Mouse (Mus musculus): ENCODE measurements at regions not wholly inside any gene's neighbourhood (a gene's known extent, or its start where the extent isn't known, plus 50 kb on each side); places are given as distances from the start of the nearest gene placed in this dataset.

- no peaks in the 10 kb centered on the region for H3K4me1 ChIP-seq
- no peaks in the 10 kb centered on the region for H3K9me3 ChIP-seq
- 85% methylated on average over 13 of the region's 13 CpGs for WGBS
- no peak overlapping the region for H3K9ac ChIP-seq
- H3K27ac ChIP-seq: no peak overlapping the region
- no peak overlapping the region for H3K4me3 ChIP-seq
- H3K36me3 ChIP-seq: no peaks in the 10 kb centered on the region
- no peak for ATAC-seq (ENCODE audit: insufficient number of reproducible peaks, low FRiP score, low TSS enrichment, low read depth)
- H3K4me2 ChIP-seq: no peak overlapping the region
- no peaks in the 10 kb centered on the region for H3K27me3 ChIP-seq
Measured at GRCm38 (mm10) chr17:63757896-63758695, 104.8 kb upstream of the Fer start.

DNA sequence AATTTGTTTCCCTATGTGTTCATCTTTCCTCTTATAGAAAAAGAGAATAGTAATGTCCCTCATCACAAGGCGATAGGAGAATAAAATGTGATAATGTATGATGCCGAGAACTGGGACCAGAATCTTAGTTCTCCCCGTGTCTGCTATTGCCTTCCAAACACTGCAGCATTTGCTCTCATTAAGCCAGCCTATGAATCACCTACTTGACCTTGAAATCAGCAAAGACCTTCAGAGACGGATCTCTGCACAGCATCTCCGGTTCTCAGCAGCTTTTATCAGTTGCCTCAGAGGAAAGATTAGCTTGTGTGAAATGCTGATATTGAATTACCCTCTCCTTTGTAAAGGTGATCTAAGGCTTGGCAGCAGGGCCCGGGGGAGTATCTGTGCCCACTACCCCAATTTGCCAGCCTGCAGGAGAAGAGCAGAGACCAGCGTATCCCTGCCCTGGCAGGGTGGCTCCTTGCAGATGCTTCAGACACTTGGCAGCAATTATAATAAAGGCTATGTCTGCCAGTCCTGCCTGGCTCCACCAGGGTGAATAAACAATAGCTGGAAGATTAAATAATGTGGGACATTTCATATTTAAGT, 104.0 kb upstream of the Fer start:
- Histone ChIP-seq H3K4me2 (no peak overlapping the region), H3K27ac (no peak overlapping the region), H3K4me3 (no peak overlapping the region), H3K27me3 (no peaks in the 10 kb centered on the region), H3K4me1 (no peaks in the 10 kb centered on the region), H3K9me3 (no peaks in the 10 kb centered on the region), H3K9ac (no peak overlapping the region), H3K36me3 (no peaks in the 10 kb centered on the region)
- WGBS: 81% methylated on average over 7 of the region's 7 CpGs
- no peak for ATAC-seq (ENCODE audit: insufficient number of reproducible peaks, low FRiP score, low TSS enrichment, low read depth)

- no peak overlapping the region for H3K4me2 ChIP-seq
- no peaks in the 10 kb centered on the region for H3K27me3 ChIP-seq
- no peaks in the 10 kb centered on the region for H3K9me3 ChIP-seq
- 93% methylated on average over 5 of the region's 5 CpGs for WGBS
- no peaks in the 10 kb centered on the region for H3K4me1 ChIP-seq
- H3K36me3 ChIP-seq: no peaks in the 10 kb centered on the region
- H3K27ac ChIP-seq: no peak overlapping the region
- no peak for ATAC-seq (ENCODE audit: insufficient number of reproducible peaks, low FRiP score, low TSS enrichment, low read depth)
- H3K9ac ChIP-seq: no peak overlapping the region
- no peak overlapping the region for H3K4me3 ChIP-seq
Measured at GRCm38 (mm10) chr17:63761058-63761457, 101.8 kb upstream of the Fer start.

GRCm38 (mm10) chr17:63771111-63771510, 91.8 kb upstream of the Fer start:
- Histone ChIP-seq H3K9ac (no peak overlapping the region), H3K4me3 (no peak overlapping the region), H3K4me2 (no peak overlapping the region), H3K4me1 (no peaks in the 10 kb centered on the region), H3K36me3 (no peaks in the 10 kb centered on the region), H3K27ac (no peak overlapping the region), H3K9me3 (no peaks in the 10 kb centered on the region), H3K27me3 (no peaks in the 10 kb centered on the region)
- 75% methylated on average over 6 of the region's 6 CpGs for WGBS
- ATAC-seq (ENCODE audit: insufficient number of reproducible peaks, low FRiP score, low TSS enrichment, low read depth): no peak

DNA sequence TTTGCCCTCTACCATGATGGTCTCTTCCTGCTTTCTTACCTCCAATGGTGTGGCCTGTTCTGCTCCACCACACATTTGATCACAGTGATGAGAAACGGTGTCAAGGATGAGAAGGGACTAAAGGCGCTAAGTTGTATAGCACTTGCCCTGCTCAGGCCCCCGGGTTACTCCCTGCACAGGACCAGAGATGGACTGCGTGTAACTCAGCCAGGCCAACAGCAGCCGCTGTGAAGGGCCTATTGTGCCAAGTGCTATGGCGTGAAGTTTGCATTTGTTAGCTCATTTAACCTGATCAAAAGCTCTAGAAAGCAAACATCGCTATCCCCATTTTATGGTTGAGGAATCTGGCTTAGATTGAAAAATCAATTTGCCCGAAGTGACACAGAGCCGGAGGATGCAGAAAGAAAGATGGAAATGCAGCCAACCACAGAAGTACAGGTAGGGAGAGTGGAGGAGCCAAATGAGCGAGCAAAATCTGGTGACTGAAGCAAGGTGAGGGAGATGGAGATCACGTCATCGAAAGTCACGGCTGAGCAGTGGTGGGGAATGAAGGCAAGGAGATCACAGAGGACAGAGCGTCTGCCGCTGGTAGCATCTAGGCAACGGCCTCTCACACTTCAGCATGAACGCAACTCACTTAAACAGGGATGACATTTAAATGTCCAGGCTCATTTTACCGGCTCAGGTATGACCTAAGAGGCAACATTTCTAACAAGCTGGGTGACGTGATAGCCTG, 78.3 kb upstream of the Fer start:
- Histone ChIP-seq H3K4me1 (no peaks in the 10 kb centered on the region), H3K27ac (no peak overlapping the region), H3K9ac (no peak overlapping the region), H3K36me3 (no peaks in the 10 kb centered on the region), H3K4me2 (no peak overlapping the region), H3K4me3 (no peak overlapping the region), H3K9me3 (no peaks in the 10 kb centered on the region), H3K27me3 (no peaks in the 10 kb centered on the region)
- no peak for ATAC-seq (ENCODE audit: insufficient number of reproducible peaks, low FRiP score, low TSS enrichment, low read depth)
- 86% methylated on average over 19 of the region's 19 CpGs for WGBS

DNA sequence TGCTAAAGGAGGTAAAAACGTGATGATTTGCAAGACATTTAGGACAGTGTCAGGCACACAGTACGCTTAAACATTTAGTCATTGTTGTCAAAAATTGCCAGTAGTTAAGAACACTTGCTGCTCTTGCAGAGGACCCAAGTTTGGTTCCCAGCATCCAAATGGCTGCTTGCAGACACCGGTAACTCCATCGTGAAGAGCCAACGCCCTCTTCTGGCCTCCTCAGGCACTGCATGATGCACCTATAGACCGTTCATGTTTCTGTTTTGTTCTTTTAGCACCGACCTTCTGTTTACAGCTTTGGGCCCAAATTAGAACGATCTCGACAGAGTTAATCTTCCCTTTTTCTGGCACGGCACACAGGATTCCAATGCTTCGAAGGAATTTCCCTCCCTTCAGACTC, 76.4 kb upstream of the Fer start:
- Histone ChIP-seq H3K27me3 (no peaks in the 10 kb centered on the region), H3K9me3 (no peaks in the 10 kb centered on the region), H3K36me3 (no peaks in the 10 kb centered on the region), H3K4me3 (no peak overlapping the region), H3K4me2 (no peak overlapping the region), H3K27ac (no peak overlapping the region), H3K4me1 (no peaks in the 10 kb centered on the region), H3K9ac (no peak overlapping the region)
- no peak for ATAC-seq (ENCODE audit: insufficient number of reproducible peaks, low FRiP score, low TSS enrichment, low read depth)
- 71% methylated on average over 11 of the region's 11 CpGs for WGBS

DNA sequence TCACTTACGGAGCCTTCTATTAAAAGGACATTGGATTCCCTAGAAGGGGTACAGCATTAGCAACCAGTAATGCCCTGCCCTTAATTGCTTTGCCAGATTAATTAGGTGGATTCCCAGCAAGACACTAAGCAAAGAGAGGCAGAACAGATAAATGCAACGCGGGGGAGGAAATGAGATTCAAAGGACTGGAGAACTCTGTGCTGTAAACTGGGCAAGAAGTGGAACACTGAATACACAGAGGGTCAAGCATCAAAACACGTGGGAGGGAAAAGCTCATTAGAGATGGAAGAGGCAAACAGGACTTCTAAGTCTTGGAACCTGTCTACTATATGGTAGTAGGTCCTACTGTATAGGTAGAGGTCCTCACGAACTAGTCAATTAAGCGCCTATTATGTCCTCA, 68.5 kb upstream of the Fer start:
- H3K27ac ChIP-seq: no peak overlapping the region
- WGBS: 79% methylated on average over 6 of the region's 6 CpGs
- no peaks in the 10 kb centered on the region for H3K9me3 ChIP-seq
- H3K36me3 ChIP-seq: no peaks in the 10 kb centered on the region
- no peak overlapping the region for H3K4me3 ChIP-seq
- no peaks in the 10 kb centered on the region for H3K4me1 ChIP-seq
- no peak overlapping the region for H3K4me2 ChIP-seq
- no peak overlapping the region for H3K9ac ChIP-seq
- ATAC-seq (ENCODE audit: insufficient number of reproducible peaks, low FRiP score, low TSS enrichment, low read depth): no peak
- no peaks in the 10 kb centered on the region for H3K27me3 ChIP-seq

DNA sequence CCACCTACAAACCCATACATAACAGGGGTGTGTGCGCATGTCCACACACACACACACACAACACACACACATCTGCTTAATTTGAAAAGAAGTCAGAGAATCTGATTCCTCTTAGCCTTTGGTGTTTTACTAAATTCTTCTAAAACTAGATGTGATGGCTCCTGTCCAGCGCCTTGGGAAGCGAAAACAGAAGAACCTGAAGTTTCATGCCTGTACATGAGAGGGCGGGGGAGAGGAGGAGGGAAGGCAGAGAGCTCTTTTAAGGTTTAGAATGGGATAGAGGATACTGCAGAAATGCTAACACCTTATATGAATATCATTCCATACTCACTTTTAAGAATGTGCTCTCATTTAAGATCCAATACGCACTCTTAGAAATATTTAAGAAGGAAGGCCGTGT, 64.5 kb upstream of the Fer start:
- H3K27me3 ChIP-seq: no peaks in the 10 kb centered on the region
- no peak overlapping the region for H3K27ac ChIP-seq
- 75% methylated on average over 6 of the region's 6 CpGs for whole genome bisulfite sequencing
- no peak overlapping the region for H3K9ac ChIP-seq
- H3K4me3 ChIP-seq: no peak overlapping the region
- no peak overlapping the region for H3K4me2 ChIP-seq
- H3K4me1 ChIP-seq: no peaks in the 10 kb centered on the region
- H3K36me3 ChIP-seq: no peaks in the 10 kb centered on the region
- no peaks in the 10 kb centered on the region for H3K9me3 ChIP-seq
- ATAC-seq (ENCODE audit: insufficient number of reproducible peaks, low FRiP score, low TSS enrichment, low read depth): no peak

DNA sequence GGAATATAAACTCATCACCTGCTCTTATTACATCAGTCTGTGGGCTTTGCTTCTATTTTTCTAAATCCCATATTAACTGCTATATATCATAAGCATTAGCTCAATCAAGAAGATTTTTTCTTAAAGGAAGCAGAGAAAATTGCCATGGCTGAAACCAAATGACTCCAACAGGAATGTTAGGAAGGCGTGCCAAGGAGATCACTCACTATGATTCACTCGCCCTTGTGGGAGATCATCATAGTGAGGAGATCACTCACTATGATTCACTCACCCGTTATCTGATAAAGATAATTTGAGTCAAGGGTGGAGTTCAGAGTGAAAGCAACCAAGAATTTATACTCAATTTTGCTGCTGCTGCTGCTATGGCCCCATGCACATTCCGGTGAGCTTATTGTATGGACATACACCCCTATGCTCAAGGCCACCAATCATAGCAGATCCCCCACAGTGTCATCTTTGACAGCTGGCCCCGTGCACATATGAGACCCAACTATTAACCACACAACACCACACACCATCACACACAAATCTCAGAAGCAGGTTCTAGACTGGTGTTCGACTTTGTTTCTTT, 63.8 kb upstream of the Fer start:
- Histone ChIP-seq H3K27ac (no peak overlapping the region), H3K36me3 (no peaks in the 10 kb centered on the region), H3K4me1 (no peaks in the 10 kb centered on the region), H3K4me2 (no peak overlapping the region), H3K4me3 (no peak overlapping the region), H3K27me3 (no peaks in the 10 kb centered on the region), H3K9me3 (no peaks in the 10 kb centered on the region), H3K9ac (no peak overlapping the region)
- no peak for ATAC-seq (ENCODE audit: insufficient number of reproducible peaks, low FRiP score, low TSS enrichment, low read depth)
- 70% methylated on average over 6 of the region's 6 CpGs for WGBS

DNA sequence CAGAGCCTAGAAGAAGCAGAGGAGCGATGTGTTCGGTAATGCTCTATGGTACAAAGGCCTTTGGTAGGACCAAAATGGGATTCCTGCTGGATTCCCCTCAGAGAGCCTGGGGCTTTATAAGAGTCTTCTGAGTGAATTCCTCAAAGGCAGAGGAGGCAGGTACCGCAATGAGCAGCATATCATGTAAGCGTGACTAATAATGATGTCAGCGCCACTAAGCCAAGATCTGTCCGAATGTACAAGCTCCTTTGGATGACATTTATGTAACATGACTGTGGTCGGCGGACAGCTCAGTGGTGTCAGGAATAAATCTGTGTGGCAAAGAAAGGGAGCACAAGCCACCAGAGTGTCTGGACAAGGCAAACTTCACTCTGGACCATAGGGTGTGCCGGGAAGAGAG, 61.5 kb upstream of the Fer start:
- H3K4me2 ChIP-seq: no peak overlapping the region
- H3K4me3 ChIP-seq: no peak overlapping the region
- 84% methylated on average over 9 of the region's 9 CpGs for WGBS
- no peak overlapping the region for H3K9ac ChIP-seq
- H3K4me1 ChIP-seq: no peaks in the 10 kb centered on the region
- no peak for ATAC-seq (ENCODE audit: insufficient number of reproducible peaks, low FRiP score, low TSS enrichment, low read depth)
- no peaks in the 10 kb centered on the region for H3K36me3 ChIP-seq
- H3K27me3 ChIP-seq: no peaks in the 10 kb centered on the region
- H3K9me3 ChIP-seq: no peaks in the 10 kb centered on the region
- no peak overlapping the region for H3K27ac ChIP-seq

GRCm38 (mm10) chr17:63802846-63803245, 60.0 kb upstream of the Fer start:
- Histone ChIP-seq H3K27me3 (no peaks in the 10 kb centered on the region), H3K4me1 (no peaks in the 10 kb centered on the region), H3K4me2 (no peak overlapping the region), H3K4me3 (no peak overlapping the region), H3K9me3 (no peaks in the 10 kb centered on the region), H3K9ac (no peak overlapping the region), H3K27ac (no peak overlapping the region), H3K36me3 (no peaks in the 10 kb centered on the region)
- 70% methylated on average over 5 of the region's 5 CpGs for WGBS
- ATAC-seq (ENCODE audit: insufficient number of reproducible peaks, low FRiP score, low TSS enrichment, low read depth): no peak

DNA sequence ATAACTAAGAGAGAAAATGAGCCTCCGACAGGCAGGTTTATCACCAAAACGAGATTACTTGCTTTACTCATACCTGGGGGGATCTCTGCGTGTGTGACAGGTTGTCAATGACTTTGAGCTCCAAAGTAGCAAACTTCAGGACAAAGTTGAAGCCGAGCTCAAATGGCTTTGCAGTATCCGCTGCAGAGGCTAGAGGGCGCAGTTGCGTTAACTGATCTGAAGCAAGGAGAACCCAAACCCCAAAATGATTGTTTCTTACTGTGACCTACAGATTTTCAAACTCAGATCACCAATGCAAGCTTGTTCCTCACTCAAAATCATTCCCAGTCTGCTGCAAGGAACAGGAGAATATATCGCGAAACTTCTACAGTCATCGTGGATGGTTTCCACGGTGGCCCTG, 59.3 kb upstream of the Fer start:
- Histone ChIP-seq H3K27me3 (no peaks in the 10 kb centered on the region), H3K9me3 (no peaks in the 10 kb centered on the region), H3K27ac (no peak overlapping the region), H3K4me3 (no peak overlapping the region), H3K4me2 (no peak overlapping the region), H3K36me3 (no peaks in the 10 kb centered on the region), H3K9ac (no peak overlapping the region), H3K4me1 (no peaks in the 10 kb centered on the region)
- 27% methylated on average over 11 of the region's 11 CpGs for WGBS
- no peak for ATAC-seq (ENCODE audit: insufficient number of reproducible peaks, low FRiP score, low TSS enrichment, low read depth)

All from limb, embryonic 15.5 days (tissue).